Mouse (Mus musculus) liver (tissue): ENCODE results near the gene Parp3.

Experiments used
- DNase-seq: peaks from one replicate; pipeline ENCODE4 v3.0.0-alpha.2; 2020; ENCODE audit warnings: mixed read lengths

Parp3 gene

DNA sequence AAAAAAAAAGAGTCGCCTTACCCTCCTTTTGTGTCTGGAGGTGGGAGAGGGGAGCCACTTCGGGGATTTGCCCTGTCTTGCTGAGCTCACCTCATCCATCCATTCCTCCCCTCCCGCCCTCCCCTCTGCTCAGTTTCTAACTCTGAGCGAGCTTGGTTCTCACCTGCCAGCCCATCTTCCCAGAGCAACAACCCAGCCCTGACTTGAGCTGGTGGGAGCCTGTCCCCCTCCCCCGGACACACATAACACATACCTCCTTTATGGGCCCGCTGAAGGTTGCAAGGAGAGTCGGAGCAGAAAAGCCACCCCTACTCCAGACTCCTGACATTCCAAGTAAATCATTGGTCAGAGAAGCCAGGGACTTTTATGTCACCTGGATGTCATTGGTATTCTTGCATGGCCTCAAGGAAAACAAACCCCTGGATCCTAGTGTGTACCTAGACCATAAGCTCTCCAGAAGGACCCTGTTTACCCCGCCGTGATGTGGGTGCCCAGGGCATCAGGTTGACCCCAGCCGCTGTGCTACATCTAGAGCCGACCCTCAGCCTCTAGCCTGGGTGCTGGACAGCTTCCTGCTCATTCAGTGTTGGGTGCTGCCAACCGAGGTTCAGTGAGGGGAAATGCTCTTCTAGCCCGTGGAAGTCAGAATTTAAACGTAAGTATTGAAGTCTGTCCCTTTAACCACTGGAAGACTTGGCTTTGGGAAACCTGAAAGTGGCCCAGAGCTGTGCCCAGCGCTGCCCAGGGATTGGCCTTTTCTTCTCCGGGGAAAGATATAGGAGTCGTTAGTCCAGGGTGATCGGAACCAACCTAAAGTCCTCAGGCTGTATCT is 55.5 kb downstream of the Parp3 start:
- DNase-seq, result no peak

GRCm38 (mm10) chr9:106420608-106421007 is 56.1 kb downstream of the Parp3 start:
- peak; percentile 26 for DNase-seq
